Mouse (Mus musculus) gastrocnemius, postnatal 4 days (tissue): ENCODE measurements around the gene Nrde2. TPM values are rescaled to one million over a fixed set of nuclear protein-coding genes. Genes with fewer than 3 reads are reported as not detected.

Source experiments
- DNase-seq, 2 experiments: peaks; one replicate each; pipeline ENCODE4 v3.0.0; 2021 to 2022; ENCODE audit warnings: low spot score in 2 of 2, mixed read lengths in 2 of 2
- total RNA-seq, 2 experiments: library from RNA; stranded (reverse); gene quantifications; 2 replicates each; pipeline ENCODE4 v1.2.3; 2021

The Nrde2 gene
- total RNA-seq, 2 experiments from 2014 or later: 12.6 to 13.0 TPM

DNA sequence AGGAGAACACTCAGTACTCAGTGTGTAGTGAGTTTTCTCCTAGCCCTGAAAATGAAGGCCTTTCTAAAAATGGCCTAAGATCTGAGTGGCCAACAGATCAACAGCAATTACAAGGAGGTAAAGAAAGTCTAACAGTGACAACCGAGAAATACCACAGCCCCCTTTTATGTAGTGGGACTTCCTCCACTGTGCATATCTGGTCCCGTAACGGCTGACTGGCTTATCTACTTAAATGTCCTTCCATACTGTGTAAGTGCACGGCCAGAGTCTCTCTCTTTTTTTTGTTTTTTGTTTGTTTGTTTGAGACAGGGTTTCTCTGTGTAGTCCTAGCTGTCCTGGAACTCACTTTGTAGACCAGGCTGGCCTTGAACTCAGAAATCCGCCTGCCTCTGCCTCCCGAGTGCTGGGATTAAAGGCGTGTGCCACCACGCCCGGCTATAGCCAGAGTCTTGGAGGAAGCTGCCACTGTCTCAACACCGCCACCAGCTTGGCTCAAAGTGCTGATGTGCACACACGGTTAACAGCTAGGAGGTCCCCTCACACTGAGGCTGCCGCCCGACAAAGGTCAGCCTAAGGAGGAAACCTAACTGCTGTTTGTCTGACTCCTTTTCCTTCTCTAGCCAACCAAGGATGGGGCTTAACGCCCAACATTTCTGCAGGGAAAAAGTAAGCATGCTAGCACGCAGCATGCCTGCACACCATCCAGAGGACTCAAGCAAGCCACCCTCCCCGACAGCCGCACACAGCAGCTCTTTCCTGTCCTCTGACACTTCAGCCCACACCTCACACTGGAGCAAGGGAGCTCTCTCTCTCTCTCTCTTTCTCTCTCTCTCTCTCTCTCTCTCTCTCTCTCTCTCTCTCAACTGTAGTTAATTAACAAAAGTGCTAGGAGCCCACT, 32.2 kb downstream of the Nrde2 start:
- DNase-seq: no peak

DNA sequence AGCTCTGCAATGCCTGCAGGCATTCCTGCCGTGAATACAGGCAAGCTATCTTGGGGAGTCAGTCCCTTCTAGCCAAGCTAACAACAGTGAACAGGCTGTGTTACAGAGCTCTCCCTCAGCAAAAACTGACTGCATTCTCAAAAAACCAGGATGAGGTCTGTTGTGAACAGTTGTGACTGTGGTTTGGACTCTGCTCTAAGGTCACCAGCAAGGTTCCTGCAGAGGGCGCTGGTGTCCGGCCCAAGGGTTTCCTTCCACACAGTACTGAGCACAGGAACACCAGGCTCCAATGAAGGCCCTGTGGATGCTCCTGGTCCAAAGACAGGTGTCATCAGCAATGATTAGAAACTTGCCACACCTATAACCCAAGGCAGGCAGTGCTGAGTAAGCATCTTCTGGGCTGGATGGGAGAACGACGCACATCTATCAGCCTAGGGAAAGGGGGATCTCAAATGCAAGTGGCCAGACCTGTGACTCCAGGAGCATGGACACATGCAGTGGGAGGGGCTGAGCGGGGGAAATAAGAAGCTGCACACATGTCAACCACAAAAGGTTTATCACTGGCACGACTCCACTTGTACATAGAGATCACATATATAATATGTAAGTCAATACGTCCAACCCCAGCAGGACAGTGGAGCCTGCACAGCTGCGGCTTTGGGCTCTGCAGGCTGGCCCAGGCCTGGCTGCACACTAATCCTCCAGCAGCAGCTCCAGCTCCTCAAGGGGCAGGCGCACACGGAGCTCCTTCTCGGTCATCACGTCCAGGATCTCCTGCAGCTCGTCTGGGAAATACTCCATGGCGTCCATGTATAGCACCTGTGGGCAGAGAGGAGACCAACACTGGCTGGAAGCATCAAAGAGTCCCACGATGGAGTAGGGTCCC, 34.3 kb downstream of the Nrde2 start:
- no peak for DNase-seq

DNA sequence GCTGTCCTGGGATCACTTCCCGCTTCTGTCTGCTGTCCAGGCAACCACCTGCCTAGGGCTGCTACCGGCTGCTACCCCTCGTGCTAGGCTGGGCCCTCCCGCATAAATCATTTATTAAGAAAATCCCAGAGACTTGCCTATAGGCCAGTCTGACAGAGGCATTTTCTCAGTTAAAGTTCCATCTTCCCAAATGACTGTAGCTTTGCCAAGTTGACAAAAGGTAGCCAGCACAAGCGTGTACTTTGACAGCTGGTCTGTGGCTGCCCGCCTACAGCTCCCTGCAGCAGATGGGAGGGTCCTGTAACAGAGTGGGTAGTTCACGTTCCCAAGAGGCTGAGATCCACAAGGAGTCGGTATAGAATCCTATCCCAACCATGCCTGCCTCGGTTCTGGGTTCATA, 36.0 kb downstream of the Nrde2 start:
- DNase-seq: no peak

DNA sequence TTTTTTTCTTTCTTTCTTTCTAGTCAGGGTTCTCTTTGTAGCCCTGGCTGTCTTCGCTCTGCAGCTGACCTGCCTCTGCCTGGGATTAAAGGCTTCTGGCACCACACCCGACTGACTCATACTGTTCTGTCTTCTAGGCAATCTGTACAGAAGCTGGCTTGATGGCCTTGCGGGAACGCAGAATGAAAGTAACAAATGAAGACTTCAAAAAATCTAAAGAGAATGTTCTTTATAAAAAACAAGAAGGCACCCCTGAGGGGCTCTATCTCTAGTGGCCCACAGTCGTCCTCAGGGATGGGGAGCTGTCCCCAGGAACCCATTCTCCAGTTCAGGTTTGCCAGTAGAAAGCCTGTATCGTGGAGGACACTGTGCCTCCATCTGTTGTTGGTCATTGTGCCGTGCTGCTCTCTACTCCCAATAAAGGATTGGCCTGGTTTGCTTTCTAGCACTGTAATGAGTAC, 36.5 kb downstream of the Nrde2 start:
- DNase-seq: peak in 1 of 2 experiments; percentile 57

DNA sequence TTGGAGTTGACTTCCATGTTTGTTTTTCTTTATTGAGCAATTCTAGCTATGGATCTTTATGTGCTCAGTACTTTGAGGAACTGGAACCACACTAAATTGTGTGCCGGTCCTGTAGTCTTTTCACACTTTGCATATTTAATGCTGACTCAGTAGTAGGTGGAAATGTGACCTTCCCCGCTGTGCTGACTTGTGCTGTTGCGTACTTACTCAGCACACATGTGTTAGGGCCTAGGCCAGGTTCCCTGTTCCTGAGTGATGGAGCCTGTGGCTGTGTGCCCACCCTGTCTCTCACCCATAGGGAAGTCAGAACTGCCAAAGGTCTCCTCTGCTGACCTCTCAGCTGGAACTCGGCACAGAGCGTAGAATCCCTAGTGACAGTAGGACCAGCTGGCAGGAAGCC, 43.5 kb downstream of the Nrde2 start:
- no peak for DNase-seq

DNA sequence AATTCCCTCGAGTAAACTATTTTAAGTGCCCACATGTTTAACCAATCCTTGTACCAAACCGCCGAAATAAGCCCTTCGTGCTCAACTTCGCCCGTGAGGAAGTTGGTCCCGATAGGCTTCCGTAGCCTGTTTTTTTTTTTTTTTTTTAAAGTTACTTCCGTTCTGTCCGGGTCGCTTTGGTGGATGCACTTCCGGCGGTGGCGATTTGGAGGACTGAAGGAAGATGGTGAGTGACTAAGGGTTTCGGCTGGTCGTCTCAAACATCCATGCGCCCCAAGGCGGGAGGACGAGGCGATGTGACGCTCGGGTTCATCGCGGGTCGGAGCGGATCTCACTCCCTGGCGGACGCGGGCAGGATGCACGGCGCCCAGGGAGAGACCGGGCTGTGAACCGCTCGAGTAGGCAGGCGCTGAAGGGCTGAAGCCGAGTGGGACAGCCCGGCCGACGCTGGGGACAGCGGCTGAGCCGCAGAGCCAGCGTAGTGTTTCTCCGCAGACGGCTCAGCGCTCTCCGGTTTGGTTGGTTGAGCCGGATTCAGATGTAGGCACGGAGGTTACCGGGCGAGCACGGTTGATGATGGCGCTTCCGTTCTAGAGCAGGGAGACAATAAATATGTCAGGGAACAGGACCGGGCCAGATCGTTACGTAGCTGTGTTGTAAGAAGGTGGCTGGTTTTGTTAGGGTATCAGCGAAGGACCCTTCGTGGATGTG, 49.3 kb downstream of the Nrde2 start, which contains the start of gene Psmc1:
Gene Psmc1 (plus strand): TSS at position 169 of the 711 bp plus-strand sequence.
- DNase-seq: peak; percentile 55 to 82

DNA sequence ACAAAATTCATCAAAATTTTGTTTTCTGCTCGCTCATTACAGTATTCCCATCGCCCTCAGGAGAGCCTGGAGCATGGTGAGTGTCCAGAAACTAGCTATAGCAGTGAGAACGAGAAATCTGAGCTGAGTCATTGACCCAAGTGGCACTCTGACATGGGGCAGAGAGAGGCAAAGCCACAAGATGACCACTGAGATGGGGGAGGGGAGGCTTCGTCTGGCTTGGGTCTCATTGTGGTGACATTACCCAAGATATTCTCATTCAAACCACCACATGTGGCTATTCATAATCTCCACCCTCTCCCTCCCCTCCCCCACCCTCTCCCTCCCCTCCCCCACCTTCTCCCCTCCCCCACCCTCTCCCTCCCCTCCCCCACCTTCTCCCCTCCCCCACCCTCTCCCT, 52.0 kb downstream of the Nrde2 start:
- DNase-seq: no peak

DNA sequence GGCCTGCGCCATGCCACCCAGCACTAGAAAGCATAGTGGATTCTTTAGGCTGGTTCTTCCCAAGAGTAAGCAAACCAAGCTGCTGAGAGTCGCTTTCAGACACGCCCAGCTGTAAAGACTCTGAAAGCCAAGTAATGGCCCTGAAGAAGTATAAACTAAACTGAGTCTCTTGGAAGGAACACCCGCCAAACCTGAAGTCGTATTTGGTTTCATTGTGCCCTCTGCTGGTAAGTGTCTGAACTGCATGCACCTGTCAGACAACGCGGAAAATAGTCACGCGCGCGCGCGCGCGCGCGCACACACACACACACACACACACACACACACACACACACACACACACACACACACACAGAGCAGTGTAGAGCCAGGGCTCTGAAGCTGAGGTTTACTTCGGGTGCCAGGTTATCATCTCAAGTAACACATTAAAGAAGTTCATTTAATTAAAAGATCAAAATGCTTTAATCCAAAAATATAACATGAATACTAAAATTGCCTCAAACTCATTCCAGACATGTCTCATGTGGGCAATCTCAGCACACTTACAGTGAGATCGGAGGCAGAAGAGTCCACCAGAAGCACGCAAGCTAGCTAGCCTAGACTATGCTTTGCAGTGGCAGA, 53.1 kb downstream of the Nrde2 start:
- DNase-seq: peak in 1 of 2 experiments; percentile 74

DNA sequence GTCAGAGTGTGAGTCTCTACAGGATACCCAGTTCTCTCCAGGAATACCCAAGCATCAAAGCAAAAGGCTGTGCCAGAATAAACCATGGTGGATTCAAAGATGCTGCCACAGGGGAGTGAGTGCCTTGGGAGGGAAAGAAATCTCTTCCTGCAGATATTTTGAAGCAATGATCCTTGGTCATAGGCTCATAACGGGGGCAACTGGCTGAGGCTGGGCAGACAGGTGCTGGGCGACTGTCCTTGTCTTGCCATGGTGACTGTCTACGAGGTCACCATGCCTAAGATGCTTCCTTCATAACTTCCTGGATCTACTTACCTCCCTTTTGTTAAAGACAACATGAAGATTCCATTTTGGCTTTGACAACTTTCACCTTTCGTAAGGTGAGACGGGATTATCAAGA, 54.9 kb downstream of the Nrde2 start:
- no peak for DNase-seq

DNA sequence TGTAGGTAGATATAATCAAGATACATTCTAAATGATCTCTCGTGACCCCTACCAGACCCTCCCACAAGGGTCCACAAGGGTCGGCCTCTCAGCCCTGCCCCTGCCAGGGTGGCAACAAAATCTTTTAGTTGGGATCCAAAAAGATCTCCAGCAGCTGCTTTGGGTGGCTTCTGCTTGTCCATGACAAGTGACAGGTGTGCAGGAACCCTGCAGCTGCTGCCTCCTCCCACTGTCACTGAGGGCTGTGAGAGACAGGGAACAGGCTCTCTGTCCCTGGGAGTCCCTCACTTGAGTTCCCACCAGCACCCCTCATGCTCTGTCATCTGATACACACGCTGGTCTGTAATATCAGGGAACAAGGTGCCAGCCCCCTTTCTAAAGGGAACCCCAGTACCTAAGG, 57.8 kb downstream of the Nrde2 start:
- DNase-seq: no peak

DNA sequence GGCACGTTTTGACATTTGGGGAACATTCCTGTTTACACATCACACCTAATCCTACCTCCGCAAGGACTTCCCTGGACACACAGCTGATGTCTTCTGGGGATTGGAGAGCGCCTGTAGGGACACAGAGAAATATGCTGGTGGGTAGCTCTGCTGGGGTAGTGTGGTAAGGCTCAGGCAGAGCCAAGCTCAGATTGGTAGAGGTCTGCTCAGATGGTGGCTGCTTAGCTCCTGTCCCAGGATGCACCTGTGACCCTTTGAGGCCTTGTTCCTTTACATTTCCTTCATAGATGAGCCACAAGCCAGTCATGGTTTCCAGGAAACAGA, 58.8 kb downstream of the Nrde2 start:
- DNase-seq: no peak

DNA sequence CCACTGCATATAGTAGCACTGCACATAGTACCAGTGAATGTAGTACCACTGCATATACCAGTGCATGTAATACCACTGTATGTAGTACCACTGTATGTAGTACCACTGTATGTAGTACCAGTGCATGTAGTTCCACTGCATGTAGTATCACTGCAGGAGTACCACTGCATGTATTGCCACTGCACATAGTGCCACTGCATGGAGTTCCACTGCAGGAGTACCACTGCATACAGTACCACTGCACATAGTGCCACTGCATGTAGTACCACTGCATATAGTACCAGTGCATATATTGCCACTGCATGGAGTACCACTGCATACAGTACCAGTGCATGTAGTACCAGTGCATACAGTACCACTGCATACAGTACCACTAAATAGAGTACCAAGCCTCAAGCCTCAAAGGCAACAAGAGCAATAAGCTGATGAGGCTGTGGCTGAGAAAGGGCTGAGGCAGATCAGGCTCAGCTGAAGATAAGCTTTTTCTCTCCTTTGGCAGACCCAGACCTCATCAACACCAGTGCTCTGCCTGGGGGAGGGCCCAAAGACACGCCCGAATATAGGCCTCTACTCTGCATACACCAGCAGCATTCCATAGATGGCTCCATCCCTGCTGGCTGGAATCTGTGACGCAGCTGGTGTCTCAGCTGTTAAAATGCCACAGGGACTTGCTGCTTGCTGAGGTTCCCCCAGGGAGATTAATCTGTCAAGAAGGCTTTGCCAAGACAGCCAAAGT, 59.3 kb downstream of the Nrde2 start:
- peak in 1 of 2 experiments; percentile 35 for DNase-seq

DNA sequence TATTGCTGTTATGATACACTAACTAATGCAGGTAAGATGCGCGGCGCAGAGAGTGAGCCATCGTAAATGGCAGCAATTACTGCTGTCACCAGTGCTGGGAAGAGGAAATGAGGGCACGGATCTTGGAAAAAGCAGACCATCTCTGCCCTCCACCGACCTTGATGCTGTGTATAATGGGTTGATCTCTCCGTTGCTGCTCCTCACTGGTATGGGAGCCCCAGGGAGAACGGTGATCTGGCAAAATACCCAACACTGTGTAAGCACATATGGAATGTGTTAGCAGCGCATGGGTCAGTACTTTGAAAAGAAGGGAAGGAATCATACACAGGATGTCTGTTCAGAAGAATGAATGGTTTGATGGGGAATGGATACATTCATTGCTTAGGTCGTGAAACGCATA, 66.4 kb downstream of the Nrde2 start:
- DNase-seq: no peak

DNA sequence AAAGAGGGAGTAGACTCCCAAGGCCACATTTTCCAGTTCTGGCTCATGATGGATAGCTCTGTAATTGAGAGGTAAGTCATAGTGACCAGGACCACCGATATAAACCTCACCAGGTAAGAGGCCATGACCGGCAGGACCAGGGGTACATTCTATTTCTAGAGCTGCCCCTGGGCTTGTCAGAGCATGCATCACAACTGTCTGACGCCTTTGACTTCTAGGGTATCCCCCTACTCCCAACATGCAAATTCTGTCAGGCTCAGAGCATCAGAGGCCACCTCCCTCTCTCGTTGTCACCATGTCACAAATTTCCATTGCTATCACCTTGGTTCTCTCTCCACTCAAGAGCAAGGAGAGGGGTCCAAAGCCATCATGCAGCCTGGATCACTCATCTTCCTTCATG, 68.7 kb downstream of the Nrde2 start:
- no peak for DNase-seq

DNA sequence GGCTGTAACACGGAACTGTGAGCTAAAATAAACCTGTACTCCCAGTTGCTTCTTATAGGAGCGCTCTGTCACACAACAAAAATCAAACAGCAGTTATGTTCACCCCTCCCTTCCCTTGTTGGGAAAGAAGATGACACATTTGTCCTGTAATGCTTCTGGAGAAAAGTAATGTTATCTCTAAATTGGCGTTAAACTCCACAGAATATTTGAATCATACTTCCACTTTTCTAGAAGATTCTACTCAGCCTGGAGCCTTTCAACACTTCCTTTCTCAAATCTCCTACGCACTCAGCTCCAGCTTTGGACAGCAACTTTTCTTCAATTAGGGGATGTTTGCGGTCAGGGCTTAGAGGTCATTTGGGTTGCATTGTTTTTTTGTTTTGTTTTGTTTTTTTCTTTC, 70.2 kb downstream of the Nrde2 start:
- no peak for DNase-seq

DNA sequence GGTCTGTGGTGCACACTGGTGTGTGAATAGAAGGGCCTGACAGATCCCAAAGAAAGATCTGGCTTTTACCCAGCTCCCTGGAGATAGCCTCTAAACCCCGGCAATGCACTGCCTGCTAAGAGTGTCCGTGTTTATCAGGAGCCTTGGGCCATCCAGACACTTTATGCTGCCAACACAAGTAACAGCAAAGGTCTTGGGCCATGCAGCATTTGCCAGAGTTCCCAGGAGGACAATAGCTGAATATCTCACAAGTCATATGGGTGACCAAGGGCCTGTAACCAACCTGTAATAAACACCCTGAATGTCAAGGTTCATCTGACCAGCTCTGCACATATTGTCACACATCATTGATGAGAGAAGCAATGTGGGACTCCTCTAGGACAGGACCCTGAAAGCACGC, 71.4 kb downstream of the Nrde2 start:
- no peak for DNase-seq

DNA sequence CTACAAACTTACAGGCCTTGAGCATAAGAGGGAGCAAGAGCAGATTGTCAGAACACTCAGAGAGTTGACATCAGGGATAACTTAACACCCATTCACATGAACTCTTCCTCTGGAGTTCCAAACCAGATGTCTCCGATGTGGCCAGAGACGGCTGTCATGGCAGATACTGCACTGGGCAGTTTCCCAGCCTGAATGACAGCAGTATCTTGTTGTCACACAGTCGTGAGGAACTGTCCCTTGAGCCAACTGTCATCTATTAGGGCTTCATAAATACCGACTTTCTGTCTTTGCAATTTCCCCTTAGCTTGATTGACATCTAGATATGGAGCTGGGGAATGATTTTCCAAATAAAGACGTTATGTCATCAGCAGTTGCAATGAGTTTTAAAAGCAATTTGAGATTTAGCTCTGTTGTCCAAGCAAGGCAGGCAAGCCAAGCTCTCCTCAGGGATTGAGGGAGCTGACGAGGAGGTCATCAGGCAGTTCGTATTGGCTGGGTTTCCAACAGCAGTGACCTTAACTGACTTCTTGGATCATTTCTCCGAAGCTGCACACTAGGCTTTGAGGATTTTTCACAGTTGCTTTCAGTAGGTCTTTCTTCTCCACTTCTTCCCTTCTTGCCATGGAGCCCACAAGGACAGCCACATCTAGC, 79.7 kb downstream of the Nrde2 start:
- DNase-seq: peak in 1 of 2 experiments; percentile 64

DNA sequence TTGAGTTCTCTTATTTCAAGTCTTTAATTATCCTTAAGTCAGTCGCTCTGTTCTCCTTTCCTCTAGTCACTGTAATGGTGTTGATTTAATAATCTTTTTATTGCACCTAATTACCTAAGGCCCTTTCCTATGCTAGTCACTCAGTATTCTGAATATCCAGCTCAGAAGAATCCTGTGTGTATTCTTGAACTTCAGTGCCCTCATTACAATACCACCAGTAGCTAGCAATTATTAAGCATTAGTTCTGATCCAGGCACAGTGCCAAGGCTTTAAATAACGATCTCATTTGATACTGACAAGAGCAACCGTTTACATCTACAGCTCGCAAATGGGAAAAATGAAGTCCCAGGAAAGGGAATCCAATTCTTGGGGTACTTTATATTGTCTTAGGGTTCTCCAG, 83.7 kb downstream of the Nrde2 start:
- no peak for DNase-seq
